Mouse (Mus musculus) heart, adult 8-10 months (tissue): ENCODE results near the gene Fam50b. TPM values are rescaled to one million over a fixed set of nuclear protein-coding genes. Genes with fewer than 3 reads are reported as not detected.

Source experiments
- DNase-seq: peaks from one replicate; pipeline ENCODE4 v3.0.0; 2022; ENCODE audit warnings: low spot score
- total RNA-seq, 4 experiments: library from RNA; stranded (reverse); gene quantifications; 2 replicates each; pipeline ENCODE4 v1.2.4; 2022

The Fam50b gene
- total RNA-seq, 4 experiments from 2014 or later = not detected

DNA sequence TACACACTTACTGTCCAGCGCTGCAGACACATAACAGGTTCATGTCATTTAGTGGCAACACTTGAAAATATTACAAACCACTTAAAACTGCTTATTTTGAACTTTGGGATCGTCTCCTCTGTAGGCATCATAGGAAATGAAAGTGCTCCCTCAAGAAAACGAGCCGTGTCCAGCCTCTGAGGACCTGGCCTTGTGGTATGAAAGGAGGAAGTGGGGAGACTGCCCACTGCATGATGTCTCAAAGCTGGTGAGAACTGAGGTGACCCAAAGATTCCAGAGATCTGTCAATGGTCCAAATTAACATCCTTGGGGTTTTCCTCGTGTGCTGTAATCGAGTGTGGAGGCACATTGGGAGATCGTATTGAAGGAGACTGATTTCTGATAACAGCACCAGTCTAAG, 58.4 kb downstream of the Fam50b start:
- DNase-seq = peak; percentile 35

DNA sequence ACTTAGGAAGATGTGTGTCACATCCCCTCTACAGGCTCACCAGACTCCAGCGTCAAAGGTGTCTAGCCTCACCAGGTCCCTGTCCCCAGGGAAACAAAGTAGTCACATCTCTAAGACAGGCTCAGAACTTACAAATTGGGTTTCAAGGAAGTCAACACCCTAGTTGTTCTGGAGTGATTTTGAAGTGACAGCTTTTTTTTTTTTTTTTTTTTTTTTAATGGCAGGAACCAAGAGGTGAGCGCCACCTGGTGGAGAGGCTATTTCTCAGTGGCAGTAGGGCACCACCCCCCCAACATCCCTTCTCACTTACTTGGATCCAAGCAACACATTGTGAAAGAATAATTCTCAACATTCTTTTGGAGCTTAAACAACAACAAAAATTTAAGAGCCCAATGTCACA, 59.2 kb downstream of the Fam50b start:
- peak; percentile 75 for DNase-seq

- DNase-seq = peak; percentile 72
Observed at GRCm38 (mm10) chr13:34794426-34794825, 59.8 kb downstream of the Fam50b start.

Other genes starting within 250 kb of the Fam50b start
- gene Pxdc1, start 81.4 kb upstream of the Fam50b start, total RNA-seq = 10 to 100 TPM in 2 of 4 experiments, 1 to 10 TPM in 2; 8.7 to 17.3 (median 10.7) TPM
- 10 to 100 TPM; 25.2 to 36.2 (median 30.8) TPM for gene Prpf4b, start 140.5 kb downstream of the Fam50b start, total RNA-seq
- gene Fam217a, start 189.5 kb downstream of the Fam50b start, total RNA-seq = under 1 TPM in 3 of 4 experiments, not detected in 1; 0.19 to 0.57 (median 0.25) TPM
- gene 4933417A18Rik, start 189.6 kb downstream of the Fam50b start, total RNA-seq = not detected
- gene Eci3, start 229.0 kb downstream of the Fam50b start, total RNA-seq = 1 to 10 TPM; 2.0 to 2.4 (median 2.3) TPM